ENCODE assay signal across 1 mouse cellular context in the genomic region with DNA sequence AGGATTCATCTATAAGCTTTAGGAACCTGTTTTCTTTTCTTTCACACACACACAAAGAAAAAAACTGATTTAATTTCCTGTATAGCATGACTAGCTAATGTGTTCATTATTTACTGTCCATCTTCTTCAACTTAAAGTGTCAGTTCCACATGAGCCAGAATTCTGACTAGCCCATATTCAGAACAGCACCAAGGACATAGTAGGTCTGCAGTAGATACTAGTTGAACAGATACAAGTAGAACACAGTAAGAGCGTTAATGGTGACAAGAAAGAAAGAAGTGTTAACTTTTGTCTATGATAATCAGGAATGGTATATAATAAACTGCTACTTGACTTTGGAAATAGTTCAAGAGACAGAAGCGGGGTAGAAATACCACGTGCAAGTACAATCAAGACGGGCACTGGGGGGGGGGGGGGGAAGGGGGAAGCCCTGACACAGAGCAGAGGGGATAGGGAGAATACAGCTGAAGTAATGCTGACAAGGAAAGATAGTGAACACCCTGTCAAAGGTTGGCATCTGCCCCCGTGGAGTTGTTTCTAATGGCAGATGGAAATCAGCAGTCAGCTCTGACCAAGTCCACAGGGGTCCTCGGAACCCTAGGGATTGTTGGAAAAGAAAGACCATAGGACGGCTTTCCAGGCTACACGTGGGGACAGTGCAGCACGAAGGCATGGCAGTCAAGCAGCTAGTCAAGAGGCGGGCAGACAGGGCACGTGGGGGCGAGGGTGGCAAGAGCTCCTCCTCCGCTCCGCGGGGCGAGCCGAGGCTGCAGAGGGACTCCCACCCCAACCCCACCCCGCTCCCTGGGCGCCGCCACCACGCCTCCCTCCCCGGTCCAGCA.
TF ChIP-seq lines count a peak whose summit lies in the region.

No protein-coding gene starts in this region.

TF ChIP-seq in MEL, 35 proteins besides CTCF, POLR2A, EP300 and RAD21 (continued from another document):
- TF ChIP-seq USF2 (IDR thresholded peaks at IDR 0.05; ENCODE audit: borderline replicate concordance in 1 of 2, insufficient read depth in 1 of 2, low read depth in 1 of 2, low read length in 2 of 2) (peak in 1 of 2 experiments; percentile 48; a peak in 2 of 4 replicates), SMC3 (IDR thresholded peaks at IDR 0.05; ENCODE audit: low read depth, low read length) (0 out of 2 replicates have a peak, but pooled peaks have one; percentile 11), SIN3A (IDR thresholded peaks at IDR 0.05; ENCODE audit: low read length) (peak; percentile 95), MAFK (IDR thresholded peaks at IDR 0.05; ENCODE audit: borderline replicate concordance, low read depth, low read length) (0 out of 2 replicates have a peak, but pooled peaks have one; percentile 10), ZKSCAN1 (IDR thresholded peaks at IDR 0.05; ENCODE audit: low read depth, low read length) (peak; percentile 80; the same call in 1 of the 2 replicates), E2F4 (IDR thresholded peaks at IDR 0.05; ENCODE audit: borderline replicate concordance, low read depth, low read length) (peak; percentile 54; the same call in 1 of the 2 replicates), NRF1 (IDR thresholded peaks at IDR 0.05; ENCODE audit: insufficient read depth, low read depth, low read length, poor library complexity, severe bottlenecking) (no peak)
